Mouse (Mus musculus): ENCODE results near the gene Fam174b.

DNA sequence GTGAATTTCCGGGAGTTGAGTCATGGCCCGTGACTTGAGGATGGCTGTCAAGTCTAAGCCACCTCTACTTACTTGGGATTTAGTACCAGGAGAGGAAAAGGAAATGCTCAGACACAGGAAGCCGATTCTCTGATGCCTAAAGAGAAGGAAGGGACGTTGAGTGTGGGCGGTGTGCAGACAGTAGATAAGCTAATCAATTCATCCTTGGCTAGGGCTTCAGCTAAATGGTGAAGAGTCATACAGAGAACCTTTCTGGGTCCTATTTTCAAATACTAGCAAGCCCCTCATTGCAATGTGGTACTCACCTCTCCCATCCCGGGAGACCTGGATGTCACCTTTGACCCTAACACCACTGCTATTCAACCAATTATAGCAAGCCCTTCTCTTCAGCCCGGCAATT, 71.3 kb downstream of the Fam174b start:
- TF ChIP-seq POLR2A (IDR thresholded peaks at IDR 0.05; ENCODE audit: low read depth, low read length): no peak
- no peak for TF ChIP-seq CTCF (IDR thresholded peaks at IDR 0.05; ENCODE audit: extremely low read depth, insufficient read length, insufficient replicate concordance, low read depth, low read length)
